Mouse (Mus musculus) liver, embryonic 11.5 days (tissue): Measurements from ENCODE around the gene Scamp2. TPM values are rescaled to one million over a fixed set of nuclear protein-coding genes. Genes with fewer than 3 reads are reported as not detected.
A peak's percentile ranks its signal among the peaks of the same experiment; 100 is the strongest.

ENCODE experiments used
- ATAC-seq: fragments of 200-750 bp; cut with Nextera tagmentation; replicated peaks from 2 replicates; pipeline ENCODE4 v1.8.0; 2017; ENCODE audit warnings: moderate number of reproducible peaks, mild to moderate bottlenecking, moderate TSS enrichment, moderate library complexity; ENCODE audit not compliant: low FRiP score
- DNase-seq: peaks from one replicate; pipeline ENCODE4 v3.0.0-alpha.2; 2017; ENCODE audit warnings: low spot score
- H3K27ac ChIP-seq: fragments of 300-500 bp; sonication (generic); 2 replicates; pipeline ENCODE4 v1.5.1; 2014; ENCODE audit warnings: mild to moderate bottlenecking, low read depth, low read length, control low read depth
- H3K27me3 ChIP-seq: fragments of 300-500 bp; sonication (generic); replicated peaks from 2 replicates; pipeline ENCODE4 v1.6.1; 2014; ENCODE audit warnings: low read length, mixed read lengths; ENCODE audit not compliant: control insufficient read depth, insufficient read depth
- H3K36me3 ChIP-seq: fragments of 300-500 bp; sonication (generic); 2 replicates; pipeline ENCODE4 v1.6.1; 2014; ENCODE audit warnings: mild to moderate bottlenecking, low read length, moderate library complexity, mixed read lengths; ENCODE audit not compliant: control insufficient read depth, insufficient read depth
- H3K4me1 ChIP-seq: fragments of 300-500 bp; sonication (generic); replicated peaks from 2 replicates; pipeline ENCODE4 v1.6.1; 2014; ENCODE audit warnings: low read length, mixed read lengths; ENCODE audit not compliant: control insufficient read depth, insufficient read depth
- H3K4me2 ChIP-seq: fragments of 300-500 bp; sonication (generic); 2 replicates; pipeline ENCODE4 v1.6.1; 2014; ENCODE audit warnings: mild to moderate bottlenecking, control low read depth, moderate library complexity
- H3K4me3 ChIP-seq: fragments of 300-500 bp; sonication (generic); 2 replicates; pipeline ENCODE4 v1.5.1; 2014; ENCODE audit warnings: low read depth, low read length, control low read depth
- H3K9ac ChIP-seq: fragments of 300-500 bp; sonication (generic); 2 replicates; pipeline ENCODE4 v1.6.1; 2014; ENCODE audit warnings: low read depth, low read length, control low read depth
- H3K9me3 ChIP-seq: fragments of 300-500 bp; sonication (generic); 2 replicates; pipeline ENCODE4 v1.6.1; 2016; ENCODE audit warnings: low read length, inconsistent platforms, mixed read lengths; ENCODE audit not compliant: control insufficient read depth
- WGBS: fragments of 180-500 bp; shearing (Covaris S2); extraction: QIAGEN DNeasy Blood & Tissue Kit; methylation state at CpG from one replicate; pipeline ENCODE4 v1.1.7; 2014; 5-methylcytosine and 5-hydroxymethylcytosine counted together
- polyA plus RNA-seq: library from polyadenylated mRNA; unstranded; fragments of >200 nt; fragmentation: Nextera tagmentation; extraction: Ambion mirVana; gene quantifications from 2 replicates; pipeline ENCODE4 v1.2.1, GENCODE M21; 2014

The Scamp2 gene
- polyA plus RNA-seq, 1 experiment from 2014 or later, result 47.6 TPM

DNA sequence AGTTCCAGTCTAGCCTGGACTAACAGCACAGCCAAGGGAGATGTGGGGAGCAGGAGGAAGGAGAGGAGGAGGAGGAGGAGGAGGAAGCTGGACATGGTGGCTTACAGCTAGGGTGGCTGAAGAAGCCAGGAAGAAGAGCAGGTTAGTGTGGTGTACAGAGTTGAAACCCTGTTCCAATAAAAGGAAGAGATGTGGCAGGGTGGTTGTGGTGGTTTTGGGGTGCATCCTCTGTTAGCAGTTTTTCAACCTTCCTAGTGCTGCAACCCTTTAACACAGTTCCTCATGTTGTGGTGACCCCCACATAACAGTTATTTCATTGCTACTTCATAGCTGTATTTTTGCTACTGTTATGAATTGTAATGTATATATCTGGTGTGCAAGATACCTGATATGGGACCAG is 36.3 kb upstream of the Scamp2 start:
- H3K4me1 ChIP-seq, result peaks cover 10% of the 10 kb centered on the region
- ATAC-seq, result no peak

DNA sequence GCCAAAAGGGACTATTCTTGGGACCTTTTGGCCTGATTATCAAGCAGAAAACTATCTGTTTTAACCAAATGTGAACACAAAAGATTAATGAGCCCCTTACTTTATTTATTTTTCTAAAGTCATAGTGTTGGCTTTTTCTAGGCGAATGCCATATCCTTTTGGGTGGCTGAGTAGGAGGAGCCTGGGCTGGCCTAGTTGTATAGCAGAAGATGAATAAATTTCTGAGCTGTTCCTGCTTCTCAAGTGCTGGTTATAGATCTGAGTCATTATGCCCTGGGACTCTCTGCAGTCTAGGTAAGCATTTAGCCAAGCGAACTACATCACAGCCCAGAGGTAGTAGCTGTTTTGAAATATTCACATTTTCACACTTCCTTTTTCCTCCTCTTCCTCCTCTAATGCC is 35.2 kb upstream of the Scamp2 start:
- no peak overlapping the region for H3K27ac ChIP-seq
- no peak for ATAC-seq
- no peak overlapping the region for H3K9ac ChIP-seq
- 77% methylated on average over 2 of the region's 2 CpGs for WGBS
- H3K4me1 ChIP-seq, result peaks cover 10% of the 10 kb centered on the region
- no peaks in the 10 kb centered on the region for H3K27me3 ChIP-seq
- H3K4me3 ChIP-seq, result no peak overlapping the region
- DNase-seq, result no peak
- no peaks in the 10 kb centered on the region for H3K9me3 ChIP-seq
- no peaks in the 10 kb centered on the region for H3K36me3 ChIP-seq
- H3K4me2 ChIP-seq, result no peak overlapping the region

More for the DNA sequence above, 36.3 kb upstream of the Scamp2 start:
- Histone ChIP-seq H3K36me3 (no peaks in the 10 kb centered on the region), H3K4me3 (no peak overlapping the region), H3K27me3 (no peaks in the 10 kb centered on the region), H3K9ac (0 out of 2 replicates have a peak overlapping the region, but pooled peaks have one; percentile 15), H3K4me2 (peak overlapping the region; percentile 15; the same call in 1 of the 2 replicates), H3K9me3 (no peaks in the 10 kb centered on the region), H3K27ac (no peak overlapping the region)
- no peak for DNase-seq

DNA sequence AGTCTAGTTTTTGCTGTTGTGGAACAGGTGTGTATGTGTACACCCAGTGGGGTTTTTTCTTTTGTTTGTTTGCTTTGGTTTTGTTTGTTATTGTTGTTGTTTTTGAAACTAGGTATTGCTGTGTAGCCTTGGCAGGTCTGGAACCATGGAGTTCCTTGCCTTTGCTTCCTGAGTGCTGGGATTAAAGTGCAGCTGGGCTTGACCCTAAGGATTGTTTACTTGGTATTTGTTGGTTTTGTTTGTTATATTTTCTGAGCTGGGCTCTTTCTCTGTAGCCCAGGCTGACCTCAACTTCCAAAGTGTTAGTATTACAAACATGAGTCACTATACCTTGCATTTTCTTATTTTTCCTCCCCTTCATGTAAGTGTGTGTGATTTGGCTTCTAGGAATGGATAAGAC is 34.3 kb upstream of the Scamp2 start:
- no peak overlapping the region for H3K9ac ChIP-seq
- H3K36me3 ChIP-seq, result peaks cover 3% of the 10 kb centered on the region; the same call in 1 of the 2 replicates
- DNase-seq, result no peak
- H3K4me3 ChIP-seq, result no peak overlapping the region
- H3K4me1 ChIP-seq, result peaks cover 10% of the 10 kb centered on the region
- H3K27ac ChIP-seq, result no peak overlapping the region
- no peaks in the 10 kb centered on the region for H3K27me3 ChIP-seq
- no peaks in the 10 kb centered on the region for H3K9me3 ChIP-seq
- no peak overlapping the region for H3K4me2 ChIP-seq
- no peak for ATAC-seq

DNA sequence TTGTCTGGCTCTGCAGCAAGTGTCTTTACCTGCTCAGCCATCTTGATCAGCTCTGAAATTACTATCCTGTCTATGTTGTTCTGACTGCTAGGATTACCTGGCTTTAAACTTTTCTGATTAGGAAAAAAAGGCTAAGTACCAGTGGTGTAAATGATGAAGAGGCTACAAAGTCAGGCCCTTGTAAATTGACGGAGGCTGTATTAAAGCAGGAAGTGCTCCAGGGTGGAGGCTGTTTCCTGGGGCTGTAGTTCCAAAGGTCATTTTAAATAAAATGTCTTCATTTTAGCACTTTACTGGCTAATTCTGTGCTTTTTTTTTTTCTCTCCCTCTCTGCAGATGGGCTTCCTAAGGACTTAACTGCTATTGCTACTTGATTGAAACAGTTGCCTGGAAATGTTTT is 28.8 kb upstream of the Scamp2 start:
- no peak overlapping the region for H3K9ac ChIP-seq
- H3K36me3 ChIP-seq, result peaks cover 7% of the 10 kb centered on the region; the same call in 1 of the 2 replicates
- no peak overlapping the region for H3K27ac ChIP-seq
- WGBS, result 77% methylated on average over 1 of the region's 1 CpGs
- DNase-seq, result no peak
- H3K4me3 ChIP-seq, result no peak overlapping the region
- no peak for ATAC-seq
- H3K9me3 ChIP-seq, result no peaks in the 10 kb centered on the region
- no peak overlapping the region for H3K4me2 ChIP-seq
- 0 out of 2 replicates have a peak, but pooled peaks cover 5% of the 10 kb centered on the region for H3K4me1 ChIP-seq
- H3K27me3 ChIP-seq, result no peaks in the 10 kb centered on the region

DNA sequence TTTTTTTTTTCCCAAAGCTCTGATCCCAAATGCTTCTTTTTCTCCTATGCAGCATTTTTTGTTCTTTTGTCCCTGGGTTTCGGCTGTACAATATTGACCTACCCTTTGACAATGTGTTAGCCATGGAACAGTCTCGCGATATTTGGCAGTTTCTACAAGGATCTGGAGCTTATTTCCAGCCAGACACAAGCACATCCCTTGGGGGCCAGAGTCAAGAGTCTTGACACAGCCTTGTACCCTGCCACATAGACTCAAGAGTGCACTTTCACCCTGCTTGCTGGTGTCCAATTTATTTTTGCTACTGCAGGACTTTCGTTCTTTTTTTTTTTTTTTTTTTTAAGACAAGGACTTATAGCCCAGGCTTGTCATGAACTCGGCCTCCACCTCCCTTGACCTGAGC is 24.4 kb upstream of the Scamp2 start:
- Histone ChIP-seq H3K9me3 (no peaks in the 10 kb centered on the region), H3K36me3 (peaks cover 24% of the 10 kb centered on the region), H3K4me2 (peak overlapping the region; percentile 89), H3K4me1 (peaks cover 19% of the 10 kb centered on the region), H3K27ac (0 out of 2 replicates have a peak overlapping the region, but pooled peaks have one; percentile 84), H3K27me3 (no peaks in the 10 kb centered on the region), H3K4me3 (peak overlapping the region; percentile 84; the same call in 1 of the 2 replicates), H3K9ac (peak overlapping the region; percentile 96)
- ATAC-seq (no peak), DNase-seq (no peak)
- 84% methylated on average over 5 of the region's 5 CpGs for WGBS

DNA sequence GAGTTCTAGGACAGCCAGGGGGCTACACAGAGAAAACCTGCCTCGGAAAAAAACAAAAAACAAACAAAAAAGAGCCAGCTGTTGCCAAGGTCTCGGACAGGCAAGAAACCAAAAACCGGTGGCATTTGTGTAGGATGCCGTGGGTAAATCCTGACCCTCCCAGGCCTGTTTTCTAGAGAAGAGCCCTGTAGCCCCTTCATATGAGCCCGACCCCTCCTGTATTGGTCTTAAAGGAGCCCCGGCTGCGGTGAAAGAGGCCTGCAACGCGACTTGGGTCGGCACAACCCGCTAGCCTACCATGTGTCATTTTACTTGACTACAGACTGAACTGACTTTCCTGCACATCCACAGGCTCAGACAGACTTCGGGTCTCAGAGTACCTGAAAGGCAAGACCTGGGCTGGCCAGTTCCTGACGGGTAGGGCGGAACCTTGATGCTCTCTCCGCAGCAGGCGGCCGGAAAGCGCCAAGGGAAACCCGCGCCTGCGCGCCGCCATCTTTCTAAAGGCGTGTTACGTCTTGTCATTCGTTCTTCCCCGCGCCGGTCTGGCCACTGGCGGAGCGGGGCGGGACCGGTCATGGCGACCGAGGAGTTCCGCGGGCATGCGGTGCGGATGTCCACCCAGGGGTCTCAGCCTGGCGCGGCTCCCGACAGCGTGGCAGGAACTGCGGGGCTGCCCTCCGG is 23.6 kb upstream of the Scamp2 start, which contains the start of gene Fam219b:
Gene Fam219b (plus strand): TSS at position 485 of the 684 bp plus-strand sequence.
- peaks cover 22% of the 10 kb centered on the region for H3K36me3 ChIP-seq
- 3% methylated on average over 45 of the region's 45 CpGs for WGBS

DNA sequence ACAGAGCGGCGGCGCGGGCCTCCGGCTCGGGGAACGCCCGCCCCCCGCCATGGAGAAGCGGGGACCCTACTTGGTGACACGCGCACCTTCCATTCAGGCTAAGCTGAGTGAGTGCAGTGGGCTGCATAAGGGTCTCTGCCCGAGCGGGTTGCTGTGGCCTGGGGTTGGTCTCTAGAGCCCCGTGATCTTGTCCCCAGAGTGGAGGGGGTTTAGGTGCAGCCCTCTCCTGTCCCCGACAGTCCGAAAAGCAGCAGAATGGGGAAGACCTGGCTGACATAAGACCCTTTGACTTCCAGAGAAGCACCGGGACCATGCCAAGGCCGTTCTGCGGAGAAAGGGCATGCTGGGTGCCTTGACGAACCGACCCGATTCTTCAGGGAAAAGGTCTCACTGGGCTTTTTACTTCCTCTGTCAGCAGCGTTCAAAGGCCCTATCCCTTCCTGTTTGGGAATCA is 23.0 kb upstream of the Scamp2 start:
- peak overlapping the region; percentile 89 for H3K4me2 ChIP-seq
- no peaks in the 10 kb centered on the region for H3K27me3 ChIP-seq
- no peaks in the 10 kb centered on the region for H3K9me3 ChIP-seq
- peak; percentile 59 for ATAC-seq
- DNase-seq, result no peak
- peaks cover 24% of the 10 kb centered on the region for H3K36me3 ChIP-seq
- H3K4me1 ChIP-seq, result peaks cover 19% of the 10 kb centered on the region
- H3K4me3 ChIP-seq, result peak overlapping the region; percentile 84
- peak overlapping the region; percentile 96 for H3K9ac ChIP-seq
- under 1% methylated on average over 24 of the region's 24 CpGs for WGBS
- H3K27ac ChIP-seq, result peak overlapping the region; percentile 84

More for the DNA sequence above, 23.6 kb upstream of the Scamp2 start, which contains the start of gene Fam219b:
- peak; percentile 86 for ATAC-seq
- Histone ChIP-seq H3K4me2 (peak within 1 kb of the TSS; percentile 89), H3K4me1 (peaks cover 19% of the 10 kb centered on the region), H3K9me3 (no peaks in the 10 kb centered on the region), H3K4me3 (peak within 1 kb of the TSS; percentile 84), H3K9ac (peak within 1 kb of the TSS; percentile 96), H3K27me3 (no peaks in the 10 kb centered on the region), H3K27ac (peak within 1 kb of the TSS; percentile 84)
- peak; percentile 83 for DNase-seq

DNA sequence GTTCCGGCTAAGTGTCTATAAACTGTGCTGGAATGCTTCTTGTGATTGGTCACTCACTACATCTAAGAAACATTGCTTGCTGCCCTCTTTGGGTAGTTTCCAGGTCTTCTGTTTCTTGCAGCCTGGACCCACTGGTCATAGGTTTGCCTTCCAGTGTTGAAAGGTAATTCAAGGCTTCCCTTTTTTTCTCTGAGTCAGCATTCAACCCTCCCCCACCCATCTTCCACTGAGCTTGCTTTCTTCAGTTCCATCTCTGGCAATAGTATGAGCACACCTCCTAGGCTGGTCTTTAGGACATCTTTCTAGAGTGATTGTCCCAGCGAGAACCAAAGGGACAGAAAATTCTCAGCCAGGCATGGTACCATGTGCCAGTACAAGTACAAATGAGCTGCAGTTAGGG is 21.2 kb upstream of the Scamp2 start:
- H3K27me3 ChIP-seq, result no peaks in the 10 kb centered on the region
- 84% methylated on average over 2 of the region's 2 CpGs for WGBS
- DNase-seq, result no peak
- H3K36me3 ChIP-seq, result peaks cover 36% of the 10 kb centered on the region
- ATAC-seq, result no peak
- H3K9me3 ChIP-seq, result no peaks in the 10 kb centered on the region
- peaks cover 19% of the 10 kb centered on the region for H3K4me1 ChIP-seq
- no peak overlapping the region for H3K4me3 ChIP-seq
- H3K4me2 ChIP-seq, result no peak overlapping the region
- no peak overlapping the region for H3K9ac ChIP-seq
- no peak overlapping the region for H3K27ac ChIP-seq

DNA sequence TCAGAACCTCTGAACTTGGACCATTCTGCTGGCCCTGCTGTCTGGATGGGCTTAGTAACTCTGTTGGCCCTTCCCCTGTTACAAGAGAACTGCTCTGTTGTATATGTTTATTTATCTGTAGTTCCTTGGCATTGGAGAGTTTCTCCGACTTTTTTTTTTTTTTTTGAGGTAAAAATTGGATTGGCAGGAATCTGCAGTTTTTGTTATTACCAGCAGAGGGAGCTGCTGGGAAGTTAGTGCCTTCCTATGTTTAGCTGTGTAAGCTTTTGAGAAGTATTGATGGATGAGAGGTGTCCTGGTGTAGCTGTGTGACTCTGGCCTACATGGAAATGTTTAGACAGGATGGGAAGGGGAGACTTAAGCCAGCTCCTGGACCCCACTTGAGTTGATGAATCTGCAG is 19.4 kb upstream of the Scamp2 start:
- WGBS, result 10% methylated on average over 1 of the region's 1 CpGs
- DNase-seq, result no peak

More for the DNA sequence above, 19.4 kb upstream of the Scamp2 start:
- peaks cover 48% of the 10 kb centered on the region for H3K36me3 ChIP-seq
- ATAC-seq, result no peak
- no peaks in the 10 kb centered on the region for H3K27me3 ChIP-seq
- H3K4me1 ChIP-seq, result peaks cover 19% of the 10 kb centered on the region
- H3K4me3 ChIP-seq, result no peak overlapping the region
- no peak overlapping the region for H3K4me2 ChIP-seq
- H3K27ac ChIP-seq, result no peak overlapping the region
- H3K9me3 ChIP-seq, result no peaks in the 10 kb centered on the region
- no peak overlapping the region for H3K9ac ChIP-seq
